Mouse (Mus musculus) hindbrain, embryonic 13.5 days (tissue): ENCODE measurements at regions not wholly inside any gene's neighbourhood (a gene's known extent, or its start where the extent isn't known, plus 50 kb on each side); places are given as distances from the start of the nearest gene placed in this dataset.

Source experiments
- ATAC-seq: fragments of 200-750 bp; cut with Nextera tagmentation; 2 replicates; pipeline ENCODE4 v1.8.0; 2017; ENCODE audit warnings: moderate TSS enrichment; ENCODE audit not compliant: low FRiP score
- H3K27ac ChIP-seq: fragments of 300-500 bp; sonication (generic); 2 replicates; pipeline ENCODE4 v1.5.1; 2015; ENCODE audit warnings: inconsistent platforms, mild to moderate bottlenecking, moderate library complexity
- H3K27me3 ChIP-seq: fragments of 300-500 bp; sonication (generic); 2 replicates; pipeline ENCODE4 v1.6.1; 2015; ENCODE audit warnings: mild to moderate bottlenecking, inconsistent platforms
- H3K36me3 ChIP-seq: fragments of 300-500 bp; sonication (generic); 2 replicates; pipeline ENCODE4 v1.6.1; 2015; ENCODE audit warnings: mild to moderate bottlenecking, inconsistent platforms
- H3K4me1 ChIP-seq: fragments of 300-500 bp; sonication (generic); replicated peaks from 2 replicates; pipeline ENCODE4 v1.6.1; 2015; ENCODE audit warnings: inconsistent platforms
- H3K4me2 ChIP-seq: fragments of 300-500 bp; sonication (generic); 2 replicates; pipeline ENCODE4 v1.6.1; 2015; ENCODE audit warnings: inconsistent platforms, mild to moderate bottlenecking, moderate library complexity
- H3K4me3 ChIP-seq: fragments of 300-500 bp; sonication (generic); 2 replicates; pipeline ENCODE4 v1.5.1; 2015; ENCODE audit warnings: mild to moderate bottlenecking, inconsistent platforms
- H3K9ac ChIP-seq: fragments of 300-500 bp; sonication (generic); 2 replicates; pipeline ENCODE4 v1.6.1; 2015; ENCODE audit warnings: mild to moderate bottlenecking, inconsistent platforms
- H3K9me3 ChIP-seq: fragments of 300-500 bp; sonication (generic); 2 replicates; pipeline ENCODE4 v1.6.1; 2016; ENCODE audit warnings: inconsistent platforms
- WGBS: fragments of 180-500 bp; shearing (Covaris S2); methylation state at CpG from one replicate; pipeline ENCODE4 v1.1.7; 2015; 5-methylcytosine and 5-hydroxymethylcytosine counted together

DNA sequence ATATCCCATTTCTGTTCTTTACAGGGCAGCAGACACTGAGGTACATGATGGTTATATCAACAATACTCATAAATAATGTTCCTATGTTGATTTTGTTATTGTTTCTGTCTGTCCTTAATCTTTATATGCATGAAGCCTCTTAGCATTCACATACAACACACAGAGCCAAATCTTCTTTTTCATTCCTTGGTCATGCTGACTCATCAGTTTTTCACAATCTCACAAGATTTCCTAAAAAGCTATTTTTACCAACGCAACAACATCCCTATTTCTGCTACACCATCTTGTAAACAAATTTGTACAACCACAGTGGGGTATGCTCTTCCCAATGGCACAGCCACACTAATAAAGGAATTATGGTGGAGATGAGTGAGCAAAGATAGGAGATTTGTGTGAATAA, 555.1 kb downstream of the Trib2 start:
- no peak overlapping the region for H3K4me3 ChIP-seq
- no peaks in the 10 kb centered on the region for H3K27me3 ChIP-seq
- no peaks in the 10 kb centered on the region for H3K36me3 ChIP-seq
- H3K4me2 ChIP-seq, result no peak overlapping the region
- no peaks in the 10 kb centered on the region for H3K4me1 ChIP-seq
- WGBS, result 91% methylated on average over 1 of the region's 1 CpGs
- ATAC-seq, result no peak
- no peak overlapping the region for H3K27ac ChIP-seq
- no peak overlapping the region for H3K9ac ChIP-seq
- no peaks in the 10 kb centered on the region for H3K9me3 ChIP-seq

DNA sequence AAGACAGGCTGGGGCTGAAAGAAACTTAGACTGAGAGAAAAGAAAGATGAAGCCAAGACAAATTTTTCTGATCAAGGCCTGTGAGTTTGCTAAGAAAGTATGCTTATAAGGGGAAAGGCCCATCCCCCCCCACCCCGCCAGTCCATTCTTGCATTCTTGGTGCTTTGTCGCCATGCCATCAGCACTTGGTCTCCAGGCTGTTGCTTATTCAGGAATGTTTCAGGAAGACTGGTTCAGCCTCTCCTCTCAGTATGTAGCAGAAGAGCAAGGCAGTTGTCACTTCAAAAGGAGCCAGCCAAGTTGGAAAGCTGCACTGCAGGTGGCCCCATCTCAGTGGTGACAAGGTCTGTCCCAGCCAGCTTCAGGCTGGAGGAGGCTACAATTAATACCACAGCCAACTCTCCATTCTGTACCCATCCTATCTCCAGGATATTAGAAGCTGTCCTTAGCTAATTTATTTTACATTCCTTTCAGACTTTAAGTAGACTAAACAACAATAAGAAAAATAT, 555.8 kb downstream of the Trib2 start:
- peak; percentile 43; the same call in 1 of the 2 replicates for ATAC-seq
- Histone ChIP-seq H3K27me3 (no peaks in the 10 kb centered on the region), H3K9ac (no peak overlapping the region), H3K4me2 (no peak overlapping the region), H3K27ac (no peak overlapping the region), H3K36me3 (no peaks in the 10 kb centered on the region), H3K4me1 (no peaks in the 10 kb centered on the region), H3K9me3 (no peaks in the 10 kb centered on the region), H3K4me3 (no peak overlapping the region)
- 38% methylated on average over 2 of the region's 2 CpGs for WGBS

DNA sequence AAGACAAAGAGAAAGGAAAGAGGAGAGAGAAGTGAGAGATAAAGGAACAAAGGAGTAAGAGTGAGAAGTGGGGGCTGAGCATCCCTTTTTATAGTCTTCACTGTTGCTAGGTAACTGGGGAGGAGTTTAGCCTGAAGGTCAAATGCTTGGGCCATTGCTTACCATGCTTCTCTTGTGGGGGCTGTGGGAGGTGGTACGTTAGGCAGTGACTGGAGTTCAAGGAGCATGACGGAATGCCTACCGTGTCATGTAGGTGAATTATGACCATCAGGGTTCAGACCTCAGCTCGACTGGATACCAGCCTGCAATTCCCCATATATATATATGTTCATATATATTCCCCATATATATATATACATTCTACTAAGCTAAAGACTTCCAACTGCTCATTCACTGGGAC, 571.8 kb downstream of the Trib2 start:
- ATAC-seq, result no peak
- 57% methylated on average over 4 of the region's 4 CpGs for WGBS

DNA sequence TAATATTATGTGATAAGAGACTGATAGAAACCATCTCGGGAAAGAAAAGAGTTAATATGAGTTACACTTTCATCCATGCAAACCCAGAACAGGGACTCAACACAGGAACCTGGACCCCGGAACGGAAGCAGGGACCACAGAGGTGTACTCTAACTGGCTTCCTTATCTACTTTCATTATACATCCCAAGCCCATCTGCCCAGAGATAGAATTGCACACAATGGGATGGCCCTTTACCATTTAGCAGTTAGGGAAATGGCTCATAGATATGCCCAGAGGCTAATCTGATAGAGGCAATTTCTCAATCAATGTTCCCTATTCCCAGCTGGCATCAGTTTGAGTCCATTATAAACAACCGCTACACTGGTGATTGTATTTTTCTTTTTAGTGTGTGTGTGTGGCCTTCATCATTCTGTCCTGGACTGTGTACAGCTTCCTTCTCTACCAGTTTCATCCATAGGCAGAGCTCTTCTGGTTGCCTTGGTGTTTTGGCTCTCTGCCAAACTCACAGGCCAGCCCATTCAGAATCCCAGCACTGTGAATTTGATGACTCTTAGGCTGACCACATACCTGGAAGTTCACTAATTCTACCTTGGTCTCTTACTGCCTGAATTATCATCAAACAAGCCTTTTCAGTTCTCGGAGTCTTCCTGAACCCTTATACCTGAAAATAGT, 594.1 kb downstream of the Trib2 start:
- Histone ChIP-seq H3K27ac (no peak overlapping the region), H3K27me3 (no peaks in the 10 kb centered on the region), H3K4me1 (peaks cover 8% of the 10 kb centered on the region), H3K4me2 (no peak overlapping the region), H3K9ac (no peak overlapping the region), H3K4me3 (no peak overlapping the region), H3K9me3 (no peaks in the 10 kb centered on the region), H3K36me3 (no peaks in the 10 kb centered on the region)
- WGBS, result 81% methylated on average over 5 of the region's 5 CpGs
- ATAC-seq, result peak; percentile 82; the same call in 1 of the 2 replicates

More for the DNA sequence above, 571.8 kb downstream of the Trib2 start:
- Histone ChIP-seq H3K27me3 (no peaks in the 10 kb centered on the region), H3K9me3 (no peaks in the 10 kb centered on the region), H3K36me3 (no peaks in the 10 kb centered on the region), H3K9ac (no peak overlapping the region), H3K27ac (no peak overlapping the region), H3K4me1 (no peaks in the 10 kb centered on the region), H3K4me3 (no peak overlapping the region), H3K4me2 (no peak overlapping the region)

DNA sequence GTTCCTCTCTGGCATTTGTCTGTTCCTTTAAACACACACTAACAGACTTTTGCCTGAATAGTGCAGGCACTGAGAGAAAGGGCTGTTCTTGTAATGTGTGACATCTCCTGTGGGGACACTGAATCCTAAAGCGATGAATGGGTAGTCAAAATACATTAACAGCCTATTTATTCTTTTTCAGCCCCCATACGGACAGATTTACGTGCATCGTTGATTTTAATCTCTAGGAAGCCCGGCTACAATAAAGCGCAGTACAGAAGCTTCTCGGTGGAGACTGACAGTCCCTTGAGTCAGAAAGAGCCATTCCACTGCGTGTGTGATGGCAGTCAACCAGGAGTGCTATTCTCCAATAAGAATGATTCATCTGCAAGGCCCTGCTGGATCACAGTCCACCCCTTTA, 598.2 kb downstream of the Trib2 start:
- Histone ChIP-seq H3K4me3 (no peak overlapping the region), H3K9ac (no peak overlapping the region), H3K27ac (no peak overlapping the region), H3K27me3 (no peaks in the 10 kb centered on the region), H3K4me2 (peak overlapping the region; percentile 46), H3K4me1 (peaks cover 15% of the 10 kb centered on the region), H3K36me3 (no peaks in the 10 kb centered on the region), H3K9me3 (no peaks in the 10 kb centered on the region)
- 24% methylated on average over 8 of the region's 8 CpGs for WGBS
- ATAC-seq, result peak; percentile 71

DNA sequence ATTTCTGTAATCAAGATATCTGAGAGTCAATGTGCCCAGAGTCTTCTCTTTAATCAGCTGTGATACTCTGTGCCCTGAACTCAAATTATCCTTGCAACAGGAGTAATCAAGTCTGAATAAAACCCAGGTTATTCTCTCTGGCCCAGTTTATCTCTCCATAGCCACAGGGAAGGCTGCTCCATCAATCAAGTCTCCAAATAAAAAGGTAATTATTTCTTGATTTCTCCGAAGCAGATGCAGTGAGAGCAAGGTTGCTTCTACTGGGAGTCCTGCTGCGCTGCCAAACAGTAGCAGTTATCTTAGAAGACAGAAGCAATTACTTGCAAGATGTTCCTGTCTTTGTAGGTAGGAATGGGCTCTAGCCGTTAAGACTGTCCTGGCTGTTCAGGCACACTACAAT, 600.5 kb downstream of the Trib2 start:
- no peaks in the 10 kb centered on the region for H3K36me3 ChIP-seq
- H3K9ac ChIP-seq, result no peak overlapping the region
- H3K4me3 ChIP-seq, result no peak overlapping the region
- peaks cover 12% of the 10 kb centered on the region for H3K4me1 ChIP-seq
- no peaks in the 10 kb centered on the region for H3K27me3 ChIP-seq
- 36% methylated on average over 3 of the region's 3 CpGs for whole genome bisulfite sequencing
- ATAC-seq, result peak; percentile 40; the same call in 1 of the 2 replicates
- 0 out of 2 replicates have a peak overlapping the region, but pooled peaks have one; percentile 15 for H3K27ac ChIP-seq
- no peaks in the 10 kb centered on the region for H3K9me3 ChIP-seq
- no peak overlapping the region for H3K4me2 ChIP-seq

DNA sequence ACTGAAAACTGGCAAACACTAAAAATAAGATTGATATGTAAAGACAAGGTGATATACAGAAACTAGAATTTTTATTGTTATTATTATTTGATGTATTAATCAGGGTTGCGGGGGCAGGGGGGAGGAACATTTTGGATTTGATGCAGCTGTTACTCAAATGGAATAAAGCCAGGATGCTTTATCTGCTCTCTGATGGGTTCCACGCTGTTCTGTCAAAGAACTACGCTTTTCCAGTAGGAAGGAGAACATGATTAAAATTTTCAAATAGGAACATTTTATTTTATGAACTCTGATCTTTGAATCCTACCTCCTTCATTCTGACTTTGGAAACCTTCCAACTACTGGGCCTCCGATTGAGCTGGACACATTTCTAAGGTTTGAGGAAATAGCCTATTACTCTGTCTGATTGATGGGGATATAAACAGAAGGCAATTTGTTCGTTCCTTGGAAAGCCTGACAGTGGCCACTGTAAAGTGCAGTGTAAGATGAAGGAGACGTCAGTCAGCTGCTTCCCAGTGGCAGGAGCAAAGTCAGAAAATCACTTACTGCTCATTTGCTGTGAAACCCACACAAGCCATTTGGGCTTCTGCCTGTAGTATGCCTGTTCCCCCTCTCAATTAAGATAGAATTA, 642.2 kb downstream of the Trib2 start:
- Histone ChIP-seq H3K4me3 (no peak overlapping the region), H3K36me3 (no peaks in the 10 kb centered on the region), H3K9me3 (no peaks in the 10 kb centered on the region), H3K27ac (no peak overlapping the region), H3K9ac (no peak overlapping the region), H3K4me1 (0 out of 2 replicates have a peak, but pooled peaks cover 4% of the 10 kb centered on the region), H3K27me3 (no peaks in the 10 kb centered on the region), H3K4me2 (no peak overlapping the region)
- ATAC-seq, result 0 out of 2 replicates have a peak, but pooled peaks have one; percentile 28
- WGBS, result 49% methylated on average over 6 of the region's 6 CpGs

DNA sequence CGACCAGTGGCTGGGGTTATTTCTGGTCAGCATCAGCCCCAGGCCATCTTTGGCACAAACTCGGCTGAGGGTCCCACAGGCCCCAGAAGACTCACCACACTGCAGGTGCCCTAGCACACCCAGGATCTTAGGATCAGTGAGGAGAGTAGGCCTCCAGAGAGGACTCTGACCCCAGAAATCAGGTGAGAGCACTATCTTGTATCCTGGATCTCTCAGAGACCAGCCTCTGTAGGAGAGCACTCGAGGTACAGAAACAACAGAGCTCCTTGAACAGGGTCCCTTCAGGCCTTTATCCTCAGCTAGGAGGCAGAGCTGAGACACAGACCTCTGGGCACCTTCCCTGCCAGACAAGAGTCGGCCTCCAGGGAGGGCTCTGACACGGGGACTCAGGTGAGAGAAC, 654.1 kb downstream of the Trib2 start:
- no peak overlapping the region for H3K4me2 ChIP-seq
- no peak for ATAC-seq
- no peak overlapping the region for H3K27ac ChIP-seq
- 83% methylated on average over 5 of the region's 5 CpGs for WGBS
- no peaks in the 10 kb centered on the region for H3K4me1 ChIP-seq
- H3K27me3 ChIP-seq, result no peaks in the 10 kb centered on the region
- H3K4me3 ChIP-seq, result no peak overlapping the region
- no peaks in the 10 kb centered on the region for H3K36me3 ChIP-seq
- no peak overlapping the region for H3K9ac ChIP-seq
- H3K9me3 ChIP-seq, result no peaks in the 10 kb centered on the region

DNA sequence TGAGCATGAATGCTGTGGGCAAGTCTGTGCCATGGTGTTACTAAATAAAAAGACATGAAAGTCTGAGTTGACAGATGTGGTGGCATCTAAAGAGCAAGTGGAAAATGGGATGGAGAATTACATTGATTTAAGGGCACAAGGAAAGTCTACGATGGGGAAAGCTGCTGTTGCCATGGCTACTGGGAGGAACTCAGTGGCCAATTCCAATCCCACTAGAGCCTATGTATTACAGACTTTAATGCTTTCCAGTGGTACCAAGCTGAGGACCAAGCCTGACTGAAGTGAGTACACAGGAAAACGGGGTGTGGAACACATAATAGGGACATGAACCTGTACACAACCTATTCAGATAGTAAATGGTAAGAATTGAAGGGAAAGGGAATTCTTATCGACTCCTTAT, 654.9 kb downstream of the Trib2 start:
- no peaks in the 10 kb centered on the region for H3K4me1 ChIP-seq
- 58% methylated on average over 3 of the region's 3 CpGs for WGBS
- no peak overlapping the region for H3K9ac ChIP-seq
- H3K27me3 ChIP-seq, result no peaks in the 10 kb centered on the region
- ATAC-seq, result no peak
- no peaks in the 10 kb centered on the region for H3K36me3 ChIP-seq
- no peaks in the 10 kb centered on the region for H3K9me3 ChIP-seq
- H3K27ac ChIP-seq, result no peak overlapping the region
- H3K4me3 ChIP-seq, result no peak overlapping the region
- H3K4me2 ChIP-seq, result no peak overlapping the region

DNA sequence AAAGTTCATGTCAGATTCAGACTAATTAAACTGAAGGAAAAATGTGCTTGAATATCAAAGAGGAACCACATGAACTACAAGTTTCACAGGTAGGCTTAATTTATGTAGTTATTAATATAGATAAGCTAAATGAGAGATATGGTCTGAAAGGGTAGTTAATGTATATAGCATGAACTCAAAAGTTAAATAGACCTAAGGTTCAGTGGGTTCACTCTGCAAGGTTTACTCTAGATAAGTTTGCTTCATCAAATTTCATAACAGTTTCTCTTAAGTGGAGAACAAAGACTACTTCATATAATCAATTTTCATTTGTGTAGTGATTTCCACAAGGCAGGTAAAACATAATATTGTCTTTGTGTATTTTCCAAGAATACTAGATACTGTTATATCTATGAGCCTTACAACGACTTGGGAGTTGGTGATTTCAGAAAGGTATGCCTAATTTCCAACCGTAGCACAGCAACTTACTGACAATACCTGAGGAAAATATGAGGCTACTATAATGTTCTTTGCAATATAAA, 656.2 kb downstream of the Trib2 start:
- Histone ChIP-seq H3K27me3 (no peaks in the 10 kb centered on the region), H3K4me3 (no peak overlapping the region), H3K36me3 (no peaks in the 10 kb centered on the region), H3K9me3 (no peaks in the 10 kb centered on the region), H3K27ac (no peak overlapping the region), H3K4me1 (no peaks in the 10 kb centered on the region), H3K4me2 (no peak overlapping the region), H3K9ac (no peak overlapping the region)
- ATAC-seq, result no peak
- 94% methylated on average over 2 of the region's 2 CpGs for WGBS

DNA sequence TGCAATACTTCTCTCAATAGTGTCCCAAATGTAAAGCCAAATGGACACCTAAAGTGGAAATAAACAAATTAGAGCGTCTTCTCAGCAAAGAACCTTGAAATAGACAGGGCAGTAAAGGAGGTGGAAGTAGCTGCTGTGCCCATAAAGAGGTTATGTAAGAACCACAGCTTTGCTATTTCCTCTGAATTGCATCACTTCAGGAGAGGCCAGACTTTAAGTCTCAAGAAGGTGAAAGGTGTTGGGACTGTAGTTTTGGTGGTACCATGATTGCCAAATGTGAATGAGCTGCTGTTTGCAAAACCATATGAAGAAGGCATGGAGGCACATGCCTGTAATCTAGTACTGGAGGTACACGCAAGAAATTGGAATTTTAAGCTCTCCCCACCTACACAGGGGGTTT, 670.3 kb downstream of the Trib2 start:
- H3K4me1 ChIP-seq, result no peaks in the 10 kb centered on the region
- H3K36me3 ChIP-seq, result no peaks in the 10 kb centered on the region
- no peak overlapping the region for H3K9ac ChIP-seq
- H3K9me3 ChIP-seq, result no peaks in the 10 kb centered on the region
- no peaks in the 10 kb centered on the region for H3K27me3 ChIP-seq
- H3K4me2 ChIP-seq, result no peak overlapping the region
- H3K4me3 ChIP-seq, result no peak overlapping the region
- ATAC-seq, result no peak
- no peak overlapping the region for H3K27ac ChIP-seq
- WGBS, result 82% methylated on average over 2 of the region's 2 CpGs

DNA sequence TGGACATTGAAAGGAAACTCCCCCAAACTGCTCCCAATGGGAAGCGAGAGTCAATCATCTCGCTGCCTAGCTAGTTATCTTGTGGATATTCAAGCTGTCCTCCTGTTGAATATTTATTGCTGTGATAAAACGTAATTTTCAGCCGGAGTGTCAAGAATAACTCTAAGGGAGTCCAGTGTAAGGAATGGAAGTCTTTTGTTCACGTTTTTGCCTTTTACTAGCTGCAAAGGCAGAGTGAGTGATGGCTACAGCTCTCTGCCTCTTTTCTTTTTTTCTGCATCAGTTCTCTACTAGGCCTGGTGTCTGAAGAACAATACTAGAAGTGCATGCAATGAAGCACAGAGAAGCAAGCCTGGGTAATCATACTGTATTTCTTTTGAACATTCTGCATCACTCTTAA, 679.7 kb downstream of the Trib2 start:
- 34% methylated on average over 5 of the region's 5 CpGs for WGBS
- no peaks in the 10 kb centered on the region for H3K9me3 ChIP-seq
- no peak overlapping the region for H3K27ac ChIP-seq
- no peak overlapping the region for H3K9ac ChIP-seq
- H3K4me3 ChIP-seq, result no peak overlapping the region
- ATAC-seq, result no peak
- H3K4me1 ChIP-seq, result no peaks in the 10 kb centered on the region
- no peaks in the 10 kb centered on the region for H3K27me3 ChIP-seq
- H3K36me3 ChIP-seq, result no peaks in the 10 kb centered on the region
- H3K4me2 ChIP-seq, result no peak overlapping the region

DNA sequence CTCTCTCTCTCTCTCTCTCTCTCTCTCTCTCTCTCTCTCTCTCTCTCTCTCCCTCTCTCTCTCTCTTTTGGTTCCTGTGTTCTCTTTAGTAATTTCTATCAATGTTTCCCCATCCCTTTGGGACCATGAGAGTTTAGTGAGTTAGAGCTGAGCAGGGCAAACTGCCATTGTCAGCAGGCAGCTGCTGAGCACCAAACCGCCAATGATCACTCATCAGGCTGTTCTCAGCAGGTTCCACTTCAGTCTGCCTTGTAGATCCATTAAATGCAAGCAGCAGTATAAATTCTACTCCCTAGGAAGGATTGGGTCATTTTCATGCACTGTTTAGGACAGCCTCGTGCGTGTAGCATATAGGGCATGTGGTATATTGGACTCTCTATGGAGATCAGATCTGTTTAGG, 692.5 kb downstream of the Trib2 start:
- Histone ChIP-seq H3K4me2 (no peak overlapping the region), H3K4me3 (no peak overlapping the region), H3K9me3 (no peaks in the 10 kb centered on the region), H3K36me3 (no peaks in the 10 kb centered on the region), H3K9ac (no peak overlapping the region), H3K27me3 (no peaks in the 10 kb centered on the region), H3K27ac (no peak overlapping the region), H3K4me1 (no peaks in the 10 kb centered on the region)
- 55% methylated on average over 3 of the region's 3 CpGs for WGBS
- no peak for ATAC-seq
